Mouse (Mus musculus): ENCODE results near the gene Crispld2.

DNA sequence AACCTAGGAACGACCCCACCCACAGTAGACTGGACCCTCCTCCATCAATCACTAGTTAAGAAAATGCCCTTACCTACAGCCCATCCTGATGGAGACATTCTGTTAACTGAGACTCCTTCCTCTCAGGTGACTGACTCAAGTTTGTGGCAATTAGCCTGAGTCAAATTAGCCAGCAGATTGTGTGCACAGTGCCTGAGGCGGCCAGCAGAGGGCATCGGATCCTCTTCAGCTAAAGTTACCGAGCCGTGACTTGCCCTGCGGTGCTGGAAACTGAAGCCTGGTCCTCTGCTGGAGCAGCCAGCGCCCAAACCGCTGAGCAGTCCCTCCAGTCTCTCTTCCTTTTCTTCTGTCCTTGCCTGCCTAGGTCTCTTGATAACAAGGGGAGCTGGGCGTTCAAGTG, 24.8 kb upstream of the Crispld2 start:
- TF ChIP-seq CTCF (conservative IDR thresholded peaks at IDR 0.05; ENCODE audit: insufficient read depth, insufficient read length, low read depth, low read length) (no peak; the same call in 1 of the 2 replicates), POLR2A (IDR thresholded peaks at IDR 0.05; ENCODE audit: low read depth, low read length) (no peak)

Measured in kidney, adult 2 months (tissue).